Comparison of ENCODE assay signal across 20 mouse cellular contexts in the genomic region with DNA sequence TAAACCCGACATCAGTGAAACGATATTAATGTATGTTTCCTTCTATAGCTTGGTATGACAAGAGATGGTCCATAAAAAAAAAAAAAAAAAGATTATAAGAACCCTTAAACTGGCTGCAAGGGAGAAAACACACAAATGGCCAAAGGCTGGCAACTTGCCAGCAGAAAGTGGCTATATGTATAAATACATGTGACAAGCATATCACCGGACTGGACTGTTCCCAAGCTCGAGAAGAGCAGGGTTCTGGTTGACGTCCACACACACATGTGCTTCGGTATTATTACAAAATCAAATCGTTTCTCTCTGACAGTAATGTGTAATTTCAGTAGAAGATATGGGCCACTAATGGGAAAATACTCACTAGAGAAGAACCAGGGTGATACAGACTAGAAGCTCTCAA.
DNase-seq lines count a peak whose midpoint lies in the region; ATAC-seq and TF ChIP-seq lines count a peak whose summit lies in the region.
"Had no signal": no experiment of that assay in that cellular context is flagged by ENCODE, and none has a peak within 500 bp of the region (broad histone marks: within the 10 kb centered on the region; RNA-seq: fewer than 3 reads in every experiment).

No protein-coding gene starts in this region.

- peaks cover 4% of the 10 kb centered on the region for H3K4me1 ChIP-seq in embryonic facial prominence, embryonic 14.5 days (ENCODE audit: control insufficient read depth, insufficient read depth, low read length)
- H3K4me1 ChIP-seq in embryonic facial prominence, embryonic 10.5 days, result no peaks in the 10 kb centered on the region
- no peaks in the 10 kb centered on the region for H3K4me1 ChIP-seq in midbrain, postnatal 0 days (ENCODE audit: insufficient read depth, low read length)
- H3K4me1 ChIP-seq in midbrain, embryonic 16.5 days (ENCODE audit: control insufficient read depth, insufficient read depth, low read length), result no peaks in the 10 kb centered on the region
- H3K4me1 ChIP-seq: embryonic facial prominence, embryonic 12.5 days had no signal

- DNase-seq in embryonic facial prominence, embryonic 14.5 days (ENCODE audit: low spot score), result peak; percentile 51
- no peak for DNase-seq in embryonic facial prominence, embryonic 10.5 days (ENCODE audit: low spot score)
- peak; percentile 16 for DNase-seq in left cerebral cortex, postnatal 4 days
- DNase-seq in left cerebral cortex, postnatal 25 days (ENCODE audit: low spot score in 2 of 2), result no peak
- DNase-seq in midbrain, postnatal 0 days (ENCODE audit: low spot score), result peak; percentile 9
- DNase-seq in brain, embryonic 14.5 days (ENCODE audit: low read depth), result peak; percentile 15
- DNase-seq: adrenal gland, adult 8-10 months; adrenal gland, postnatal 36 days; cerebellum, adult 11-12 months; cerebellum, adult 9-10 months; embryo, embryonic 11 days; gastrocnemius, postnatal 10 days; heart, postnatal 36 days had no signal

- H3K27ac ChIP-seq in embryonic facial prominence, embryonic 14.5 days (replicated peaks; ENCODE audit: low read depth, low read length), result no peak overlapping the region
- H3K27ac ChIP-seq in embryonic facial prominence, embryonic 10.5 days (replicated peaks), result no peak overlapping the region
- no peak overlapping the region for H3K27ac ChIP-seq in midbrain, postnatal 0 days (ENCODE audit: low read depth, low read length)
- H3K27ac ChIP-seq in midbrain, embryonic 16.5 days (ENCODE audit: low read length), result no peak overlapping the region
- H3K27ac ChIP-seq: embryonic facial prominence, embryonic 12.5 days; forebrain, embryonic 12.5 days; heart, embryonic 13.5 days had no signal

- no peak overlapping the region for H3K4me3 ChIP-seq in embryonic facial prominence, embryonic 14.5 days (ENCODE audit: low read depth, low read length)
- no peak overlapping the region for H3K4me3 ChIP-seq in embryonic facial prominence, embryonic 10.5 days
- H3K4me3 ChIP-seq in midbrain, postnatal 0 days (ENCODE audit: low read depth, low read length), result no peak overlapping the region
- no peak overlapping the region for H3K4me3 ChIP-seq in midbrain, embryonic 16.5 days (ENCODE audit: low read depth, low read length)
- H3K4me3 ChIP-seq: embryonic facial prominence, embryonic 12.5 days; forebrain, embryonic 12.5 days; heart, embryonic 13.5 days had no signal

- WGBS in embryonic facial prominence, embryonic 14.5 days, result 73% methylated on average over 7 of the region's 7 CpGs
- 95% methylated on average over 7 of the region's 7 CpGs for WGBS in embryonic facial prominence, embryonic 10.5 days
- 64% methylated on average over 7 of the region's 7 CpGs for WGBS in midbrain, postnatal 0 days
- 78% methylated on average over 7 of the region's 7 CpGs for WGBS in midbrain, embryonic 16.5 days

- H3K4me2 ChIP-seq in embryonic facial prominence, embryonic 14.5 days (ENCODE audit: low read depth, low read length), result no peak overlapping the region
- no peak overlapping the region for H3K4me2 ChIP-seq in midbrain, postnatal 0 days (ENCODE audit: low read depth, low read length, poor library complexity, severe bottlenecking)
- H3K4me2 ChIP-seq in midbrain, embryonic 16.5 days (ENCODE audit: low read length), result no peak overlapping the region
- H3K4me2 ChIP-seq: embryonic facial prominence, embryonic 12.5 days; forebrain, embryonic 12.5 days; heart, embryonic 13.5 days had no signal

- no peak overlapping the region for H3K9ac ChIP-seq in embryonic facial prominence, embryonic 14.5 days (ENCODE audit: low read depth, low read length)
- no peak overlapping the region for H3K9ac ChIP-seq in midbrain, postnatal 0 days (replicated peaks; ENCODE audit: low read length, poor library complexity, severe bottlenecking)
- H3K9ac ChIP-seq in midbrain, embryonic 16.5 days (ENCODE audit: low read depth, low read length), result no peak overlapping the region
- H3K9ac ChIP-seq: embryonic facial prominence, embryonic 12.5 days; forebrain, embryonic 12.5 days; heart, embryonic 13.5 days had no signal

- TF ChIP-seq POLR2A in brain, embryonic 14.5 days (IDR thresholded peaks at IDR 0.05; ENCODE audit: borderline replicate concordance, extremely low read depth, insufficient read depth, insufficient read length, poor library complexity, severe bottlenecking), result no peak

- no peaks in the 10 kb centered on the region for H3K36me3 ChIP-seq in embryonic facial prominence, embryonic 14.5 days (ENCODE audit: control insufficient read depth, insufficient read depth, low read length)
- H3K36me3 ChIP-seq in embryonic facial prominence, embryonic 10.5 days (replicated peaks), result no peaks in the 10 kb centered on the region
- H3K36me3 ChIP-seq in midbrain, postnatal 0 days (ENCODE audit: insufficient read depth, low read length), result no peaks in the 10 kb centered on the region
- no peaks in the 10 kb centered on the region for H3K36me3 ChIP-seq in midbrain, embryonic 16.5 days (ENCODE audit: control insufficient read depth, insufficient read depth, low read length)
- H3K36me3 ChIP-seq: embryonic facial prominence, embryonic 12.5 days; forebrain, embryonic 12.5 days; heart, embryonic 13.5 days had no signal

- TF ChIP-seq CTCF in midbrain, postnatal 0 days (IDR thresholded peaks at IDR 0.05), result no peak
- no peak for TF ChIP-seq CTCF in brain, embryonic 14.5 days (IDR thresholded peaks at IDR 0.05; ENCODE audit: borderline replicate concordance, extremely low read depth, insufficient read depth, insufficient read length)

- intact Hi-C loops in left cerebral cortex, postnatal 4 days (cut with DNase I), result no loop called here
- intact Hi-C loops in left cerebral cortex, postnatal 25 days (cut with DNase I), result loop anchor here (2.0 to 10.0 kb wide), 2 partner anchors 252 to 288 kb away; a partner anchor contains a TSS

- H3K9me3 ChIP-seq in embryonic facial prominence, embryonic 14.5 days (ENCODE audit: control insufficient read depth, low read length), result no peaks in the 10 kb centered on the region
- H3K9me3 ChIP-seq in embryonic facial prominence, embryonic 10.5 days, result no peaks in the 10 kb centered on the region
- no peaks in the 10 kb centered on the region for H3K9me3 ChIP-seq in midbrain, postnatal 0 days (ENCODE audit: low read length)
- no peaks in the 10 kb centered on the region for H3K9me3 ChIP-seq in midbrain, embryonic 16.5 days (replicated peaks; ENCODE audit: control insufficient read depth, low read length, poor library complexity, severe bottlenecking)
- H3K9me3 ChIP-seq: embryonic facial prominence, embryonic 12.5 days; forebrain, embryonic 12.5 days; heart, embryonic 13.5 days had no signal

- ATAC-seq in embryonic facial prominence, embryonic 14.5 days (ENCODE audit: low read depth), result no peak
- ATAC-seq in midbrain, postnatal 0 days (ENCODE audit: low FRiP score), result no peak
- ATAC-seq in midbrain, embryonic 16.5 days, result no peak
- ATAC-seq: forebrain, embryonic 16.5 days; hindbrain, embryonic 16.5 days had no signal

- H3K27me3 ChIP-seq in embryonic facial prominence, embryonic 14.5 days (replicated peaks; ENCODE audit: control insufficient read depth, insufficient read depth, low read length), result no peaks in the 10 kb centered on the region
- no peaks in the 10 kb centered on the region for H3K27me3 ChIP-seq in embryonic facial prominence, embryonic 10.5 days (replicated peaks; ENCODE audit: low read depth, poor library complexity, severe bottlenecking)
- H3K27me3 ChIP-seq in midbrain, postnatal 0 days (ENCODE audit: insufficient read depth, low read length), result no peaks in the 10 kb centered on the region
- H3K27me3 ChIP-seq in midbrain, embryonic 16.5 days (ENCODE audit: control insufficient read depth, insufficient read depth, low read depth, low read length), result no peaks in the 10 kb centered on the region
- H3K27me3 ChIP-seq: CH12.LX; embryonic facial prominence, embryonic 12.5 days; forebrain, embryonic 12.5 days; heart, embryonic 13.5 days had no signal

Comparison
In these comparisons a context has a peak if more than half of its experiments do, and no peak if none do; other contexts are left out.
1. DNase-seq: peak in embryonic facial prominence, embryonic 14.5 days (single experiment), left cerebral cortex, postnatal 4 days (single experiment), midbrain, postnatal 0 days (single experiment) and brain, embryonic 14.5 days (single experiment); none in embryonic facial prominence, embryonic 10.5 days (single experiment) and left cerebral cortex, postnatal 25 days (0 of 2).